Mouse (Mus musculus) midbrain, embryonic 14.5 days (tissue): ENCODE results near the gene Amn. TPM values are rescaled to one million over a fixed set of nuclear protein-coding genes. Genes with fewer than 3 reads are reported as not detected.

ENCODE experiments used
- ATAC-seq: fragments of 200-750 bp; cut with Nextera tagmentation; 2 replicates; pipeline ENCODE4 v1.8.0; 2017; ENCODE audit warnings: moderate number of reproducible peaks, moderate library complexity; ENCODE audit not compliant: low FRiP score, low TSS enrichment
- DNase-seq: peaks from one replicate; pipeline ENCODE4 v3.0.0-alpha.2; 2015
- H3K27ac ChIP-seq: fragments of 300-500 bp; sonication (generic); replicated peaks from 2 replicates; pipeline ENCODE4 v1.5.1; 2014; ENCODE audit warnings: mild to moderate bottlenecking, low read depth, low read length, moderate library complexity
- H3K27me3 ChIP-seq: fragments of 300-500 bp; sonication (generic); 2 replicates; pipeline ENCODE4 v1.6.1; 2014; ENCODE audit warnings: low read length, control low read depth, mixed read lengths; ENCODE audit not compliant: control insufficient read depth, insufficient read depth
- H3K36me3 ChIP-seq: fragments of 300-500 bp; sonication (generic); 2 replicates; pipeline ENCODE4 v1.6.1; 2014; ENCODE audit warnings: low read length, control low read depth; ENCODE audit not compliant: control insufficient read depth, insufficient read depth
- H3K4me1 ChIP-seq: fragments of 300-500 bp; sonication (generic); 2 replicates; pipeline ENCODE4 v1.6.1; 2014; ENCODE audit warnings: mild to moderate bottlenecking, antibody characterized with exemption, low read length, control low read depth; ENCODE audit not compliant: control insufficient read depth, insufficient read depth
- H3K4me2 ChIP-seq: fragments of 300-500 bp; sonication (generic); 2 replicates; pipeline ENCODE4 v1.6.1; 2014; ENCODE audit warnings: mild to moderate bottlenecking, low read length, moderate library complexity
- H3K4me3 ChIP-seq: fragments of 300-500 bp; sonication (generic); replicated peaks from 2 replicates; pipeline ENCODE4 v1.5.1; 2014; ENCODE audit warnings: low read depth, low read length
- H3K9ac ChIP-seq: fragments of 300-500 bp; sonication (generic); replicated peaks from 2 replicates; pipeline ENCODE4 v1.6.1; 2014; ENCODE audit warnings: mild to moderate bottlenecking, low read length, moderate library complexity
- H3K9me3 ChIP-seq: fragments of 300-500 bp; sonication (generic); 2 replicates; pipeline ENCODE4 v1.6.1; 2016; ENCODE audit warnings: low read length, control low read depth, mixed read lengths; ENCODE audit not compliant: control insufficient read depth
- WGBS: fragments of 180-500 bp; shearing (Covaris S2); extraction: QIAGEN DNeasy Blood & Tissue Kit; methylation state at CpG from one replicate; pipeline ENCODE4 v1.1.7; 2014; 5-methylcytosine and 5-hydroxymethylcytosine counted together
- polyA plus RNA-seq: library from polyadenylated mRNA; unstranded; fragments of >200 nt; fragmentation: Nextera tagmentation; extraction: Ambion mirVana; gene quantifications from 2 replicates; pipeline ENCODE4 v1.2.1, GENCODE M21; 2014

The Amn gene
- polyA plus RNA-seq, 1 experiment from 2014 or later = 5.3 TPM

DNA sequence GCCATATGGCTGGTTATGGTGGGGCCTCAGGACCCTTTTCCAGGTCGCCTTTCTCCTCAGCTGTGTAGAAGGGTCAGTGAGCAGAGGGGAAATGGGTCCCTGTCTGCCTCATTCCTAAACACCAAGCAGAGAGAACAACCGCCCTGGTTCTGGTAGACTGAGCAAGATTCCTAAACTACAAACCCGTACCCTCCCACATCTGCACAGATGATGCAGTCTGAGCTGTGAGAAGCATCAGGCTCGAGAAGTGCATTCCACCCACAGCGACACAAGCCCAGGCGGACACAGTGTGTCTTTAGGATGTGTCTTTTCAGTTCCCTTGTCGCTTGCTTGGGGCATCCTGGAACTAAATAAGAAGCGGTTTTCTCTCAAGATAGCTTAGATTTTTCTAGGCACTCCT lies 20.8 kb upstream of the Amn start:
- ATAC-seq = no peak
- DNase-seq = no peak
- Histone ChIP-seq H3K4me3 (no peak overlapping the region), H3K4me2 (no peak overlapping the region), H3K36me3 (peaks cover 36% of the 10 kb centered on the region), H3K9me3 (no peaks in the 10 kb centered on the region), H3K27ac (no peak overlapping the region), H3K4me1 (no peaks in the 10 kb centered on the region), H3K9ac (no peak overlapping the region), H3K27me3 (no peaks in the 10 kb centered on the region)
- 83% methylated on average over 8 of the region's 8 CpGs for WGBS

GRCm38 (mm10) chr12:111251227-111251626 lies 19.7 kb upstream of the Amn start:
- no peak overlapping the region for H3K27ac ChIP-seq
- ATAC-seq (no peak), DNase-seq (peak; percentile 35)
- no peaks in the 10 kb centered on the region for H3K27me3 ChIP-seq
- no peak overlapping the region for H3K4me2 ChIP-seq
- no peak overlapping the region for H3K9ac ChIP-seq
- H3K4me1 ChIP-seq = no peaks in the 10 kb centered on the region
- H3K4me3 ChIP-seq = no peak overlapping the region
- WGBS = 68% methylated on average over 9 of the region's 9 CpGs
- H3K9me3 ChIP-seq = no peaks in the 10 kb centered on the region
- peaks cover 43% of the 10 kb centered on the region for H3K36me3 ChIP-seq

GRCm38 (mm10) chr12:111263650-111264049 lies 7.2 kb upstream of the Amn start:
- H3K4me3 ChIP-seq = no peak overlapping the region
- H3K27me3 ChIP-seq = no peaks in the 10 kb centered on the region
- no peak overlapping the region for H3K4me2 ChIP-seq
- peaks cover 53% of the 10 kb centered on the region for H3K36me3 ChIP-seq
- no peak for ATAC-seq
- H3K9ac ChIP-seq = no peak overlapping the region
- WGBS = 95% methylated on average over 16 of the region's 16 CpGs
- no peaks in the 10 kb centered on the region for H3K9me3 ChIP-seq
- no peaks in the 10 kb centered on the region for H3K4me1 ChIP-seq
- no peak for DNase-seq
- no peak overlapping the region for H3K27ac ChIP-seq

GRCm38 (mm10) chr12:111265212-111265611 lies 5.7 kb upstream of the Amn start:
- 59% methylated on average over 5 of the region's 5 CpGs for WGBS
- no peak for DNase-seq
- Histone ChIP-seq H3K36me3 (peaks cover 44% of the 10 kb centered on the region), H3K4me2 (no peak overlapping the region), H3K9me3 (no peaks in the 10 kb centered on the region), H3K27ac (no peak overlapping the region), H3K4me3 (no peak overlapping the region), H3K27me3 (peaks cover 4% of the 10 kb centered on the region), H3K4me1 (no peaks in the 10 kb centered on the region), H3K9ac (no peak overlapping the region)
- no peak for ATAC-seq

- H3K27me3 ChIP-seq = peaks cover 18% of the 10 kb centered on the region
- WGBS = 72% methylated on average over 12 of the region's 12 CpGs
- no peak for DNase-seq
- no peak overlapping the region for H3K4me3 ChIP-seq
- H3K4me1 ChIP-seq = no peaks in the 10 kb centered on the region
- no peak for ATAC-seq
- H3K4me2 ChIP-seq = no peak overlapping the region
- H3K9me3 ChIP-seq = no peaks in the 10 kb centered on the region
- H3K9ac ChIP-seq = no peak overlapping the region
- H3K27ac ChIP-seq = no peak overlapping the region
- H3K36me3 ChIP-seq = peaks cover 31% of the 10 kb centered on the region
Measured at GRCm38 (mm10) chr12:111266592-111266991, 4.3 kb upstream of the Amn start.

GRCm38 (mm10) chr12:111267673-111268325 lies 3.1 kb upstream of the Amn start:
- no peaks in the 10 kb centered on the region for H3K9me3 ChIP-seq
- peaks cover 23% of the 10 kb centered on the region for H3K36me3 ChIP-seq
- no peak overlapping the region for H3K27ac ChIP-seq
- H3K27me3 ChIP-seq = peaks cover 30% of the 10 kb centered on the region
- ATAC-seq (no peak), DNase-seq (no peak)
- H3K4me1 ChIP-seq = no peaks in the 10 kb centered on the region
- WGBS = 75% methylated on average over 4 of the region's 4 CpGs
- H3K9ac ChIP-seq = no peak overlapping the region
- H3K4me2 ChIP-seq = no peak overlapping the region
- no peak overlapping the region for H3K4me3 ChIP-seq

GRCm38 (mm10) chr12:111271406-111271805 lies 511 bp downstream of the Amn start:
- Histone ChIP-seq H3K36me3 (peaks cover 5% of the 10 kb centered on the region; the same call in 1 of the 2 replicates), H3K4me1 (peaks cover 14% of the 10 kb centered on the region; the same call in 1 of the 2 replicates), H3K27ac (no peak overlapping the region), H3K27me3 (peaks cover 65% of the 10 kb centered on the region), H3K4me2 (no peak overlapping the region), H3K9me3 (no peaks in the 10 kb centered on the region), H3K9ac (no peak overlapping the region), H3K4me3 (no peak overlapping the region)
- WGBS = 8% methylated on average over 28 of the region's 28 CpGs
- no peak for DNase-seq
- no peak for ATAC-seq

DNA sequence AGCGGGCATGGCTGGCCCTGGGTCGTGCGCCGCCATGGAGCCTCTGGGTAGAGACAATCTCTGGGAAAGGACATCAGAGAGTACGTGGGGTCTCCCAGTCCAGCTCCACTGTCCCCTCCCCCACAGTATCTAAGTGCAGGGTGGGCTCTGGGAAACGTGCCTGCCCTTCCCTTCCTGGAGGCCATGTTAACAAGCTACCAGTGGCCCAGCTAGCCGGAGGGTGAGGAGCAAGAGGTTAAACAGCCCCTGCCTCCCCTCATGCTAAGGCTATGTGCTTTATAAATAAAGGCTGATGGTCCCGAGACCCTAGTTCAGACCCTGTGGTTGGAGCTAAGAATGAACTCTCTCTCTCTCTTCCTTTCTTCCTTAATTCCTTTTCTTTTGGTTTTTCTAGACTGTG lies 1.1 kb downstream of the Amn start:
- H3K9me3 ChIP-seq = no peaks in the 10 kb centered on the region
- H3K9ac ChIP-seq = no peak overlapping the region
- H3K4me2 ChIP-seq = no peak overlapping the region
- H3K27ac ChIP-seq = no peak overlapping the region
- peaks cover 5% of the 10 kb centered on the region; the same call in 1 of the 2 replicates for H3K36me3 ChIP-seq
- H3K27me3 ChIP-seq = peaks cover 71% of the 10 kb centered on the region
- WGBS = 20% methylated on average over 8 of the region's 8 CpGs
- ATAC-seq = no peak
- H3K4me3 ChIP-seq = no peak overlapping the region
- peaks cover 14% of the 10 kb centered on the region; the same call in 1 of the 2 replicates for H3K4me1 ChIP-seq
- no peak for DNase-seq

- H3K4me3 ChIP-seq = no peak overlapping the region
- peaks cover under 1% of the 10 kb centered on the region; the same call in 1 of the 2 replicates for H3K36me3 ChIP-seq
- no peak overlapping the region for H3K27ac ChIP-seq
- peaks cover 75% of the 10 kb centered on the region for H3K27me3 ChIP-seq
- H3K4me1 ChIP-seq = peaks cover 14% of the 10 kb centered on the region; the same call in 1 of the 2 replicates
- peak; percentile 82 for DNase-seq
- ATAC-seq = no peak
- H3K9me3 ChIP-seq = no peaks in the 10 kb centered on the region
- H3K4me2 ChIP-seq = no peak overlapping the region
- H3K9ac ChIP-seq = no peak overlapping the region
- WGBS = 17% methylated on average over 12 of the region's 12 CpGs
Measured at GRCm38 (mm10) chr12:111272420-111272819, 1.5 kb downstream of the Amn start.
